Mouse (Mus musculus): Measurements from ENCODE around the gene Ccdc32. TPM values are rescaled to one million over a fixed set of nuclear protein-coding genes. Genes with fewer than 3 reads are reported as not detected.
A peak's percentile ranks its signal among the peaks of the same experiment; 100 is the strongest.

The Ccdc32 gene
- total RNA-seq, 2 experiments from 2014 or later, result 53.2 to 53.6 TPM

GRCm38 (mm10) chr2:118998115-118998866 lies 30.9 kb downstream of the Ccdc32 start:
- H3K4me3 ChIP-seq, result no peak overlapping the region
- no peak for DNase-seq (ENCODE audit: low spot score in 2 of 2)
- TF ChIP-seq CTCF (conservative IDR thresholded peaks at IDR 0.05), result no peak
- no peak overlapping the region for H3K27ac ChIP-seq

GRCm38 (mm10) chr2:118996798-118997105 lies 32.4 kb downstream of the Ccdc32 start:
- DNase-seq (ENCODE audit: low spot score in 2 of 2), result no peak
- no peak for TF ChIP-seq CTCF (conservative IDR thresholded peaks at IDR 0.05)
- H3K27ac ChIP-seq, result no peak overlapping the region
- H3K4me3 ChIP-seq, result no peak overlapping the region

- TF ChIP-seq CTCF (conservative IDR thresholded peaks at IDR 0.05), result no peak
- DNase-seq (ENCODE audit: low spot score in 2 of 2), result peak in 1 of 2 experiments; percentile 8
- Histone ChIP-seq H3K27ac (no peak overlapping the region; the same call in 1 of the 2 replicates), H3K4me3 (no peak overlapping the region)
Measured at GRCm38 (mm10) chr2:118995919-118996797, 33.0 kb downstream of the Ccdc32 start.

GRCm38 (mm10) chr2:118995490-118995889 lies 33.7 kb downstream of the Ccdc32 start:
- Histone ChIP-seq H3K27ac (peak overlapping the region; percentile 19; the same call in 1 of the 2 replicates), H3K4me3 (no peak overlapping the region)
- TF ChIP-seq CTCF (conservative IDR thresholded peaks at IDR 0.05), result no peak
- DNase-seq (ENCODE audit: low spot score in 2 of 2), result peak in 1 of 2 experiments; percentile 29

- H3K4me3 ChIP-seq, result no peak overlapping the region
- peak; percentile 46 for TF ChIP-seq CTCF (conservative IDR thresholded peaks at IDR 0.05)
- H3K27ac ChIP-seq, result no peak overlapping the region
- no peak for DNase-seq (ENCODE audit: low spot score in 2 of 2)
Measured at GRCm38 (mm10) chr2:118983812-118984211, 45.4 kb downstream of the Ccdc32 start.

- no peak overlapping the region for H3K4me3 ChIP-seq
- no peak for TF ChIP-seq CTCF (conservative IDR thresholded peaks at IDR 0.05)
- no peak for DNase-seq (ENCODE audit: low spot score in 2 of 2)
- H3K27ac ChIP-seq, result no peak overlapping the region
Measured at GRCm38 (mm10) chr2:118980841-118981240, 48.4 kb downstream of the Ccdc32 start.

- DNase-seq (ENCODE audit: low spot score in 2 of 2), result no peak
- no peak overlapping the region for H3K27ac ChIP-seq
- no peak overlapping the region for H3K4me3 ChIP-seq
- TF ChIP-seq CTCF (conservative IDR thresholded peaks at IDR 0.05), result peak; percentile 48
Measured at GRCm38 (mm10) chr2:118978064-118978463, 51.1 kb downstream of the Ccdc32 start.

GRCm38 (mm10) chr2:118976941-118977340 lies 52.3 kb downstream of the Ccdc32 start:
- Histone ChIP-seq H3K4me3 (peak overlapping the region; percentile 66), H3K27ac (peak overlapping the region; percentile 90)
- TF ChIP-seq CTCF (conservative IDR thresholded peaks at IDR 0.05), result no peak
- DNase-seq (ENCODE audit: low spot score in 2 of 2), result no peak

GRCm38 (mm10) chr2:118976282-118976929 lies 52.8 kb downstream of the Ccdc32 start:
- peak overlapping the region; percentile 90 for H3K27ac ChIP-seq
- H3K4me3 ChIP-seq, result peak overlapping the region; percentile 66
- TF ChIP-seq CTCF (conservative IDR thresholded peaks at IDR 0.05), result peak; percentile 87
- peak; percentile 81 to 82 for DNase-seq (ENCODE audit: low spot score in 2 of 2)

GRCm38 (mm10) chr2:118975855-118976254 lies 53.3 kb downstream of the Ccdc32 start:
- peak overlapping the region; percentile 66 for H3K4me3 ChIP-seq
- peak; percentile 17 to 21 for DNase-seq (ENCODE audit: low spot score in 2 of 2)
- peak overlapping the region; percentile 90 for H3K27ac ChIP-seq
- TF ChIP-seq CTCF (conservative IDR thresholded peaks at IDR 0.05), result no peak

GRCm38 (mm10) chr2:118972687-118973376 lies 56.4 kb downstream of the Ccdc32 start:
- Histone ChIP-seq H3K4me3 (peak overlapping the region; percentile 44), H3K27ac (no peak overlapping the region)
- peak; percentile 86 to 87 for DNase-seq (ENCODE audit: low spot score in 2 of 2)
- peak; percentile 99 for TF ChIP-seq CTCF (conservative IDR thresholded peaks at IDR 0.05)

GRCm38 (mm10) chr2:118972048-118972447 lies 57.1 kb downstream of the Ccdc32 start:
- DNase-seq (ENCODE audit: low spot score in 2 of 2), result no peak
- no peak for TF ChIP-seq CTCF (conservative IDR thresholded peaks at IDR 0.05)
- Histone ChIP-seq H3K27ac (no peak overlapping the region), H3K4me3 (peak overlapping the region; percentile 44; the same call in 1 of the 2 replicates)

All from layer of hippocampus, adult 2 months (tissue).